Mouse (Mus musculus) layer of hippocampus, postnatal 14 days (tissue): Measurements from ENCODE around the gene Ablim1. TPM values are rescaled to one million over a fixed set of nuclear protein-coding genes. Genes with fewer than 3 reads are reported as not detected.

Experiments used
- DNase-seq, 2 experiments: peaks; one replicate each; pipeline ENCODE4 v3.0.0; 2021 to 2022; ENCODE audit warnings: low spot score in 2 of 2, mixed read lengths in 1 of 2
- total RNA-seq, 2 experiments: library from RNA; stranded (reverse); gene quantifications; 2 replicates each; pipeline ENCODE4 v1.2.3; 2021

The Ablim1 gene
- total RNA-seq, 2 experiments from 2014 or later, result 68.1 to 78.3 TPM

- DNase-seq, result peak in 1 of 2 experiments; percentile 39
Observed at GRCm38 (mm10) chr19:57305972-57306371, 8.7 kb downstream of the Ablim1 start.

GRCm38 (mm10) chr19:57304666-57305065, 10.1 kb downstream of the Ablim1 start:
- DNase-seq, result no peak

GRCm38 (mm10) chr19:57301961-57302395, 12.7 kb downstream of the Ablim1 start:
- DNase-seq, result peak in 1 of 2 experiments; percentile 43

- no peak for DNase-seq
Observed at GRCm38 (mm10) chr19:57298006-57298405, 16.7 kb downstream of the Ablim1 start.

- DNase-seq, result no peak
Observed at GRCm38 (mm10) chr19:57297447-57297846, 17.3 kb downstream of the Ablim1 start.

- no peak for DNase-seq
Observed at GRCm38 (mm10) chr19:57296539-57296938, 18.2 kb downstream of the Ablim1 start.

GRCm38 (mm10) chr19:57295521-57295920, 19.2 kb downstream of the Ablim1 start:
- no peak for DNase-seq

- DNase-seq, result no peak
Observed at GRCm38 (mm10) chr19:57294356-57294755, 20.4 kb downstream of the Ablim1 start.

- DNase-seq, result no peak
Observed at GRCm38 (mm10) chr19:57293737-57294136, 21.0 kb downstream of the Ablim1 start.

GRCm38 (mm10) chr19:57283310-57283709, 31.4 kb downstream of the Ablim1 start:
- DNase-seq, result no peak

- peak in 1 of 2 experiments; percentile 56 for DNase-seq
Observed at GRCm38 (mm10) chr19:57282642-57283041, 32.1 kb downstream of the Ablim1 start.

GRCm38 (mm10) chr19:57279666-57280065, 35.1 kb downstream of the Ablim1 start:
- no peak for DNase-seq

GRCm38 (mm10) chr19:57278263-57278662, 36.5 kb downstream of the Ablim1 start:
- no peak for DNase-seq

- DNase-seq, result no peak
Observed at GRCm38 (mm10) chr19:57277010-57277409, 37.7 kb downstream of the Ablim1 start.

GRCm38 (mm10) chr19:57275166-57275953, 39.4 kb downstream of the Ablim1 start:
- DNase-seq, result no peak

- no peak for DNase-seq
Observed at GRCm38 (mm10) chr19:57274717-57275116, 40.0 kb downstream of the Ablim1 start.

- no peak for DNase-seq
Observed at GRCm38 (mm10) chr19:57274286-57274685, 40.4 kb downstream of the Ablim1 start.

- DNase-seq, result peak; percentile 56 to 64
Observed at GRCm38 (mm10) chr19:57272824-57273613, 41.7 kb downstream of the Ablim1 start.

GRCm38 (mm10) chr19:57271757-57272156, 43.0 kb downstream of the Ablim1 start:
- no peak for DNase-seq

GRCm38 (mm10) chr19:57270711-57271110, 44.0 kb downstream of the Ablim1 start:
- no peak for DNase-seq

- DNase-seq, result no peak
Observed at GRCm38 (mm10) chr19:57269791-57270190, 44.9 kb downstream of the Ablim1 start.

GRCm38 (mm10) chr19:57267531-57267930, 47.2 kb downstream of the Ablim1 start:
- no peak for DNase-seq
